22 mouse cellular contexts compared by ENCODE assay signal in genomic region chr16:17843701-17844365, GRCm38 (mm10). TPM values are rescaled to one million over a fixed set of nuclear protein-coding genes. Genes with fewer than 3 reads are reported as not detected.
"Had no signal": no experiment of that assay in that cellular context is flagged by ENCODE, and none has a peak within 500 bp of the region (broad histone marks: within the 10 kb centered on the region; RNA-seq: fewer than 3 reads in every experiment).

No protein-coding gene starts in this region.

- DNase-seq: kidney, adult 9 months; kidney, postnatal 14 days; kidney, postnatal 4 days; liver, embryonic 13.5 days; lung, adult 2 months; lung, postnatal 14 days; lung, postnatal 4 days; midbrain, embryonic 14.5 days; right cerebral cortex, adult 18-20 months; right cerebral cortex, postnatal 14 days; thymus, adult 18-20 months; thymus, postnatal 14 days; thymus, postnatal 4 days had no signal

- H3K9ac ChIP-seq: liver, embryonic 13.5 days had no signal

- H3K4me1 ChIP-seq: liver, embryonic 13.5 days had no signal

- H3K9me3 ChIP-seq: liver, embryonic 13.5 days had no signal

- H3K27ac ChIP-seq: liver, embryonic 13.5 days had no signal

- H3K27me3 ChIP-seq: liver, embryonic 13.5 days had no signal

- H3K4me3 ChIP-seq: liver, embryonic 13.5 days had no signal

- H3K4me2 ChIP-seq: liver, embryonic 13.5 days; midbrain, embryonic 11.5 days had no signal

RNA-seq across cellular contexts. Expression of gene B830017H08Rik, which starts 10.9 kb away (rescaled TPM):
- polyA plus RNA-seq: liver, adult 2 months; liver, embryonic 13.5 days; liver, embryonic 16.5 days; lung, embryonic 16.5 days; small intestine, adult 2 months; spleen, adult 2 months; stomach, embryonic 16.5 days had no signal

RNA-seq across cellular contexts. Expression of gene Tssk1, which starts 50.2 kb away (rescaled TPM):
- polyA plus RNA-seq: kidney, embryonic 16.5 days; limb, embryonic 11.5 days; liver, embryonic 13.5 days; liver, embryonic 16.5 days; lung, embryonic 16.5 days; midbrain, embryonic 11.5 days; spleen, adult 2 months had no signal
